Mouse (Mus musculus): ENCODE results near the gene Insm1. TPM values are rescaled to one million over a fixed set of nuclear protein-coding genes. Genes with fewer than 3 reads are reported as not detected.

Insm1 gene
- polyA plus RNA-seq, 1 experiment = 9.9 TPM

GRCm38 (mm10) chr2:146197947-146198346 is 23.8 kb upstream of the Insm1 start:
- WGBS = 15% methylated on average over 7 of the region's 7 CpGs
- Histone ChIP-seq H3K4me3 (ENCODE audit: control insufficient read depth, insufficient read depth, low read length) (no peak overlapping the region), H3K4me1 (replicated peaks; ENCODE audit: control insufficient read depth, insufficient read depth, low read length) (no peaks in the 10 kb centered on the region), H3K27me3 (ENCODE audit: control insufficient read depth, insufficient read depth, low read length) (no peaks in the 10 kb centered on the region), H3K27ac (ENCODE audit: control insufficient read depth, insufficient read depth, low read length) (no peak overlapping the region), H3K36me3 (ENCODE audit: control insufficient read depth, insufficient read depth, low read length) (no peaks in the 10 kb centered on the region)
- TF ChIP-seq CTCF (IDR thresholded peaks at IDR 0.05; ENCODE audit: borderline replicate concordance, control insufficient read depth, extremely low read depth, insufficient read depth, low read length, poor library complexity) (no peak), POLR2A (IDR thresholded peaks at IDR 0.05; ENCODE audit: control insufficient read depth, extremely low read depth, insufficient read depth, low read length, poor library complexity) (no peak)
- DNase-seq = no peak

DNA sequence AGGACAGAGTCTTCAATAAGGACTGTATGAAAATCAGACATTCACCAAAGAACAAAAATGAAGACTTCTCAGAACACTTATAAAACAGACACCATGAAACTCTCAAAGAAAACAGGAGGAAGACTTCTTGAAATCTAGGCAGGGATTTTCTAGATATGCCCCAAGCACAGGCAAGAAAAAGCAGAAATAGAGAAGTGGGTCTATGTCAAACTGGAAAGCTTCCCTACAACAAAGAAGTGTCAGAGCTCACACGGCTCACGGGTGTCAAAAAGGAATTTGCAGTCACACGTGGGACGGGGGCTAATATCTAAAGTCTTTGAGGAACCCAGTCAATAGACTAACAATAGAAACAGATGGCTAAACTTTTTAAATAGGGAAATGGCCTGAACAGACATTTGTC is 10.8 kb upstream of the Insm1 start:
- DNase-seq = no peak
- Histone ChIP-seq H3K27me3 (ENCODE audit: control insufficient read depth, insufficient read depth, low read length) (no peaks in the 10 kb centered on the region), H3K27ac (ENCODE audit: control insufficient read depth, insufficient read depth, low read length) (no peak overlapping the region), H3K4me1 (replicated peaks; ENCODE audit: control insufficient read depth, insufficient read depth, low read length) (no peaks in the 10 kb centered on the region), H3K4me3 (ENCODE audit: control insufficient read depth, insufficient read depth, low read length) (no peak overlapping the region), H3K36me3 (ENCODE audit: control insufficient read depth, insufficient read depth, low read length) (no peaks in the 10 kb centered on the region)
- 48% methylated on average over 4 of the region's 4 CpGs for WGBS
- TF ChIP-seq POLR2A (IDR thresholded peaks at IDR 0.05; ENCODE audit: control insufficient read depth, extremely low read depth, insufficient read depth, low read length, poor library complexity) (no peak), CTCF (IDR thresholded peaks at IDR 0.05; ENCODE audit: borderline replicate concordance, control insufficient read depth, extremely low read depth, insufficient read depth, low read length, poor library complexity) (no peak)

DNA sequence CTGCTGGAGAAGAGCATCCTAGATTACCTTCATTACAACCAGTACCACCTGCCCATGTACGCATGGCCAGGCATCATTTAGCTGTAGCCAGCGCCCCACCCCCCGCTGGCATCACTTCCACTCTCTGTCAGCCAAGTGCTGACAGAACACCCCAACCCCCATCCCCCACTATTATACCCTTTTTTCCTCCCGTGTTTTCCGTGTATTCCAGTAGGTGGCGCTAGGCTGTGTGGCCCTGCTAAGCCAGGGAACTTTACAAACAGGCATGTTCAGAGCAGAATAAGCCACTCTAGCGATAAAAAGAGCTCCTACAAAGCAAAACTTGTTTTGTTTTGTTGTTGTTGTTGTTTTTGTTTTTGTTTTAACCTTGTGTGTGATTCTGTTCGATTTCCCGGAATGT is 7.0 kb upstream of the Insm1 start:
- no peak for DNase-seq
- 8% methylated on average over 9 of the region's 9 CpGs for WGBS
- Histone ChIP-seq H3K36me3 (ENCODE audit: control insufficient read depth, insufficient read depth, low read length) (no peaks in the 10 kb centered on the region), H3K27me3 (ENCODE audit: control insufficient read depth, insufficient read depth, low read length) (peaks cover 15% of the 10 kb centered on the region), H3K4me3 (ENCODE audit: control insufficient read depth, insufficient read depth, low read length) (no peak overlapping the region), H3K4me1 (replicated peaks; ENCODE audit: control insufficient read depth, insufficient read depth, low read length) (no peaks in the 10 kb centered on the region; the same call in 1 of the 2 replicates), H3K27ac (ENCODE audit: control insufficient read depth, insufficient read depth, low read length) (no peak overlapping the region)
- peak; percentile 33; the same call in 1 of the 2 replicates for TF ChIP-seq CTCF (IDR thresholded peaks at IDR 0.05; ENCODE audit: borderline replicate concordance, control insufficient read depth, extremely low read depth, insufficient read depth, low read length, poor library complexity)
- TF ChIP-seq POLR2A (IDR thresholded peaks at IDR 0.05; ENCODE audit: control insufficient read depth, extremely low read depth, insufficient read depth, low read length, poor library complexity) = no peak

- H3K27ac ChIP-seq (ENCODE audit: control insufficient read depth, insufficient read depth, low read length) = no peak overlapping the region
- H3K4me1 ChIP-seq (replicated peaks; ENCODE audit: control insufficient read depth, insufficient read depth, low read length) = peaks cover 1% of the 10 kb centered on the region
- WGBS = 39% methylated on average over 14 of the region's 14 CpGs
Observed at GRCm38 (mm10) chr2:146216111-146217064, 5.3 kb upstream of the Insm1 start.

GRCm38 (mm10) chr2:146217227-146217980 is 4.3 kb upstream of the Insm1 start:
- WGBS = 11% methylated on average over 16 of the region's 16 CpGs
- H3K4me1 ChIP-seq (replicated peaks; ENCODE audit: control insufficient read depth, insufficient read depth, low read length) = peaks cover 3% of the 10 kb centered on the region
- H3K36me3 ChIP-seq (ENCODE audit: control insufficient read depth, insufficient read depth, low read length) = no peaks in the 10 kb centered on the region
- H3K27ac ChIP-seq (ENCODE audit: control insufficient read depth, insufficient read depth, low read length) = no peak overlapping the region
- H3K4me3 ChIP-seq (ENCODE audit: control insufficient read depth, insufficient read depth, low read length) = no peak overlapping the region
- peaks cover 31% of the 10 kb centered on the region for H3K27me3 ChIP-seq (ENCODE audit: control insufficient read depth, insufficient read depth, low read length)
- TF ChIP-seq CTCF (IDR thresholded peaks at IDR 0.05; ENCODE audit: borderline replicate concordance, control insufficient read depth, extremely low read depth, insufficient read depth, low read length, poor library complexity) = no peak
- no peak for TF ChIP-seq POLR2A (IDR thresholded peaks at IDR 0.05; ENCODE audit: control insufficient read depth, extremely low read depth, insufficient read depth, low read length, poor library complexity)
- DNase-seq = no peak

More at GRCm38 (mm10) chr2:146216111-146217064, 5.3 kb upstream of the Insm1 start:
- Histone ChIP-seq H3K36me3 (ENCODE audit: control insufficient read depth, insufficient read depth, low read length) (no peaks in the 10 kb centered on the region), H3K27me3 (ENCODE audit: control insufficient read depth, insufficient read depth, low read length) (peaks cover 24% of the 10 kb centered on the region), H3K4me3 (ENCODE audit: control insufficient read depth, insufficient read depth, low read length) (no peak overlapping the region)
- no peak for TF ChIP-seq CTCF (IDR thresholded peaks at IDR 0.05; ENCODE audit: borderline replicate concordance, control insufficient read depth, extremely low read depth, insufficient read depth, low read length, poor library complexity)
- TF ChIP-seq POLR2A (IDR thresholded peaks at IDR 0.05; ENCODE audit: control insufficient read depth, extremely low read depth, insufficient read depth, low read length, poor library complexity) = no peak
- DNase-seq = no peak

DNA sequence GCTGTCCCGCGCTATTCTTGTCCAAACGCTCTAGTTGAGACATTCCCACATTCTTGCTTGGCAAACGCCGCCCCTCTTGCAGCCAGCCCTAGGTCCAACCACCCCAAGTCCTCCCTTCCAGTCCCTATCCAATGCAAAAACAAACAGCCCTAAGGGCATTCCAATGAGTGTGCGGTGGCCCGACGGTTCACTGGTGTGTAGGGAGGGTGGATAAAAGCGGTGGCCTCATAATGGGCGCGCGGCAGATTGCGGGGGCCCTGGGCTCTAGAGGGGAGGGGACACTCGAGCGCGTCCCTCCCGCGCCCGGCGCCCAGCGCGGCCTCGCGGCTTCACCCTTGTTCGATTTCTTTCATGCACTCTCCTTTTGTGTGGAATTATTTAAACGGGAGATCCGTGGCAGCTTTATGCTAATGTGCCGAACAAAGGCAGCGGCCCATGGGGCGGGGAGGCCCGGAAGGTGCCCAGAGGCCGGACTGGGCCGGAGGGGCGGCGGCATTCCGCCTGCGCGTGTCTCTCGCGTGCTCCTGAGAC is 3.5 kb upstream of the Insm1 start:
- Histone ChIP-seq H3K27me3 (ENCODE audit: control insufficient read depth, insufficient read depth, low read length) (peaks cover 36% of the 10 kb centered on the region), H3K27ac (ENCODE audit: control insufficient read depth, insufficient read depth, low read length) (no peak overlapping the region), H3K4me3 (ENCODE audit: control insufficient read depth, insufficient read depth, low read length) (no peak overlapping the region), H3K36me3 (ENCODE audit: control insufficient read depth, insufficient read depth, low read length) (no peaks in the 10 kb centered on the region), H3K4me1 (replicated peaks; ENCODE audit: control insufficient read depth, insufficient read depth, low read length) (peaks cover 6% of the 10 kb centered on the region)
- TF ChIP-seq POLR2A (IDR thresholded peaks at IDR 0.05; ENCODE audit: control insufficient read depth, extremely low read depth, insufficient read depth, low read length, poor library complexity) (no peak), CTCF (IDR thresholded peaks at IDR 0.05; ENCODE audit: borderline replicate concordance, control insufficient read depth, extremely low read depth, insufficient read depth, low read length, poor library complexity) (no peak)
- no peak for DNase-seq
- WGBS = 11% methylated on average over 40 of the region's 40 CpGs

All from thymus, adult 2 months (tissue).